Mouse (Mus musculus): ENCODE results near the gene Rbmx.

- TF ChIP-seq CTCF (IDR thresholded peaks at IDR 0.05; ENCODE audit: extremely low read depth, insufficient read length, insufficient replicate concordance, low read depth, low read length) (no peak), POLR2A (IDR thresholded peaks at IDR 0.05; ENCODE audit: low read depth, low read length) (no peak)
These were observed 27.8 kb downstream of the Rbmx start for GRCm38 (mm10) chrX:57364891-57365569.
